Mouse (Mus musculus) testis, adult 2 months (tissue): ENCODE results near the gene Kri1. TPM values are rescaled to one million over a fixed set of nuclear protein-coding genes. Genes with fewer than 3 reads are reported as not detected.

ENCODE experiments used
- H3K27ac ChIP-seq: fragments of 200-500 bp; 2 replicates; pipeline ENCODE4 v1.5.1; 2012; ENCODE audit warnings: low read depth, low read length; ENCODE audit not compliant: control insufficient read depth, insufficient read depth
- H3K27me3 ChIP-seq: fragments of 200-500 bp; 2 replicates; pipeline ENCODE4 v1.6.1; 2012; ENCODE audit warnings: mild to moderate bottlenecking, low read length, moderate library complexity; ENCODE audit not compliant: control insufficient read depth, insufficient read depth
- H3K36me3 ChIP-seq: fragments of 200-500 bp; 2 replicates; pipeline ENCODE4 v1.6.1; 2012; ENCODE audit warnings: mild to moderate bottlenecking, low read length; ENCODE audit not compliant: control insufficient read depth, insufficient read depth
- H3K4me1 ChIP-seq: fragments of 200-500 bp; 2 replicates; pipeline ENCODE4 v1.6.1; 2012; ENCODE audit warnings: low read length; ENCODE audit not compliant: control insufficient read depth, insufficient read depth
- H3K4me3 ChIP-seq: fragments of 200-500 bp; 2 replicates; pipeline ENCODE4 v1.5.1; 2012; ENCODE audit warnings: low read depth, mild to moderate bottlenecking, low read length, moderate library complexity, mixed read lengths; ENCODE audit not compliant: control insufficient read depth
- CTCF ChIP-seq: fragments of 200-500 bp; IDR thresholded peaks from 2 replicates; pipeline ENCODE4 v1.5.1; 2012; ENCODE audit warnings: low read depth, mild to moderate bottlenecking, inconsistent platforms, low read length, moderate library complexity; ENCODE audit not compliant: control insufficient read depth, insufficient read depth, insufficient replicate concordance
- POLR2A ChIP-seq: fragments of 200-500 bp; IDR thresholded peaks from 2 replicates; pipeline ENCODE4 v1.6.1; 2012; ENCODE audit warnings: low read depth, mild to moderate bottlenecking, inconsistent platforms, low read length, moderate library complexity; ENCODE audit not compliant: control insufficient read depth
- polyA plus RNA-seq: library from polyadenylated mRNA; depleted of rRNA; stranded (reverse); fragments of >200 nt; gene quantifications from 2 replicates; pipeline ENCODE4 v1.2.3, GENCODE M21; 2012; rRNA removed

Kri1 gene
- 35.0 and 36.9 TPM in 2 replicates for polyA plus RNA-seq

- peak within 1 kb of the TSS; percentile 93 for H3K4me3 ChIP-seq
- H3K27ac ChIP-seq: peak within 1 kb of the TSS; percentile 97
- TF ChIP-seq CTCF (no peak), POLR2A (peak; percentile 87)
- H3K27me3 ChIP-seq: no peaks in the 10 kb centered on the region
- no peaks in the 10 kb centered on the region; the same call in 1 of the 2 replicates for H3K36me3 ChIP-seq
- peaks cover 21% of the 10 kb centered on the region for H3K4me1 ChIP-seq
Observed at GRCm38 (mm10) chr9:21287571-21288402, at the start of gene Kri1. Kri1 (minus strand) TSS chr9:21287969.

GRCm38 (mm10) chr9:21336491-21336890, 48.7 kb upstream of the Kri1 start:
- Histone ChIP-seq H3K27ac (no peak overlapping the region), H3K4me1 (peaks cover 7% of the 10 kb centered on the region), H3K36me3 (no peaks in the 10 kb centered on the region), H3K27me3 (no peaks in the 10 kb centered on the region), H3K4me3 (no peak overlapping the region)
- TF ChIP-seq POLR2A (no peak), CTCF (no peak)

- H3K36me3 ChIP-seq: no peaks in the 10 kb centered on the region
- no peaks in the 10 kb centered on the region for H3K27me3 ChIP-seq
- no peak overlapping the region for H3K27ac ChIP-seq
- peaks cover 7% of the 10 kb centered on the region for H3K4me1 ChIP-seq
- TF ChIP-seq POLR2A (no peak), CTCF (no peak)
- H3K4me3 ChIP-seq: no peak overlapping the region
Observed at GRCm38 (mm10) chr9:21335391-21335790, 47.6 kb upstream of the Kri1 start.

- TF ChIP-seq POLR2A: no peak
- no peak for TF ChIP-seq CTCF
- no peak overlapping the region for H3K27ac ChIP-seq
- H3K4me3 ChIP-seq: no peak overlapping the region
- H3K4me1 ChIP-seq: peaks cover 7% of the 10 kb centered on the region
- no peaks in the 10 kb centered on the region for H3K36me3 ChIP-seq
- no peaks in the 10 kb centered on the region for H3K27me3 ChIP-seq
Observed at GRCm38 (mm10) chr9:21334747-21335146, 47.0 kb upstream of the Kri1 start.

GRCm38 (mm10) chr9:21333523-21333922, 45.8 kb upstream of the Kri1 start:
- no peak overlapping the region for H3K4me3 ChIP-seq
- no peaks in the 10 kb centered on the region for H3K36me3 ChIP-seq
- H3K27ac ChIP-seq: no peak overlapping the region
- TF ChIP-seq POLR2A: no peak
- no peak for TF ChIP-seq CTCF
- H3K27me3 ChIP-seq: no peaks in the 10 kb centered on the region
- peaks cover 10% of the 10 kb centered on the region for H3K4me1 ChIP-seq

GRCm38 (mm10) chr9:21332161-21333061, 44.6 kb upstream of the Kri1 start:
- H3K27me3 ChIP-seq: no peaks in the 10 kb centered on the region
- peaks cover 7% of the 10 kb centered on the region for H3K4me1 ChIP-seq
- H3K36me3 ChIP-seq: no peaks in the 10 kb centered on the region
- no peak overlapping the region for H3K27ac ChIP-seq
- no peak overlapping the region for H3K4me3 ChIP-seq
- TF ChIP-seq POLR2A: no peak
- no peak for TF ChIP-seq CTCF

GRCm38 (mm10) chr9:21331365-21332140, 43.8 kb upstream of the Kri1 start:
- H3K27me3 ChIP-seq: no peaks in the 10 kb centered on the region
- no peaks in the 10 kb centered on the region for H3K36me3 ChIP-seq
- TF ChIP-seq CTCF (no peak), POLR2A (no peak)
- no peak overlapping the region for H3K4me3 ChIP-seq
- peaks cover 7% of the 10 kb centered on the region for H3K4me1 ChIP-seq
- H3K27ac ChIP-seq: peak overlapping the region; percentile 0; the same call in 1 of the 2 replicates
